ENCODE assay signal across 12 mouse cellular contexts in genomic region chr11:86851234-86851671, GRCm38 (mm10). TPM values are rescaled to one million over a fixed set of nuclear protein-coding genes. Genes with fewer than 3 reads are reported as not detected.
DNase-seq lines count a peak whose midpoint lies in the region; ATAC-seq and TF ChIP-seq lines count a peak whose summit lies in the region.
"Had no signal": no experiment of that assay in that cellular context is flagged by ENCODE, and none has a peak within 500 bp of the region (broad histone marks: within the 10 kb centered on the region; RNA-seq: fewer than 3 reads in every experiment).

No protein-coding gene starts in this region.

- peak; percentile 56 for DNase-seq in left cerebral cortex, postnatal 4 days
- DNase-seq in left cerebral cortex, postnatal 36 days (ENCODE audit: low spot score in 2 of 2) = no peak
- no peak for DNase-seq in natural killer cell, adult 2 months (ENCODE audit: low spot score in 2 of 2)
- no peak for DNase-seq in kidney, adult 8-10 months
- DNase-seq: liver; right cerebral cortex, adult 18-20 months had no signal

- no peaks in the 10 kb centered on the region for H3K9me3 ChIP-seq in intestine, embryonic 16.5 days (ENCODE audit: control insufficient read depth, low read length)
- H3K9me3 ChIP-seq: embryonic facial prominence, embryonic 12.5 days; G1E had no signal

- H3K27ac ChIP-seq in bone marrow macrophage, adult 2 months (ENCODE audit: insufficient read depth, low read depth, low read length) = peak overlapping the region; percentile 40; the same call in 1 of the 2 replicates
- peak overlapping the region; percentile 47; the same call in 1 of the 2 replicates for H3K27ac ChIP-seq in embryonic fibroblast, embryonic 13.5 days (ENCODE audit: insufficient read depth, low read length)
- H3K27ac ChIP-seq in intestine, embryonic 16.5 days (ENCODE audit: low read length) = no peak overlapping the region
- H3K27ac ChIP-seq: embryonic facial prominence, embryonic 12.5 days had no signal

- H3K4me2 ChIP-seq in intestine, embryonic 16.5 days (ENCODE audit: low read depth, low read length) = no peak overlapping the region
- H3K4me2 ChIP-seq: embryonic facial prominence, embryonic 12.5 days had no signal

- H3K27me3 ChIP-seq in intestine, embryonic 16.5 days (replicated peaks; ENCODE audit: control insufficient read depth, insufficient read depth, low read length) = no peaks in the 10 kb centered on the region
- H3K27me3 ChIP-seq: embryonic facial prominence, embryonic 12.5 days had no signal

- H3K36me3 ChIP-seq in intestine, embryonic 16.5 days (ENCODE audit: control insufficient read depth, insufficient read depth, low read length) = no peaks in the 10 kb centered on the region
- H3K36me3 ChIP-seq: embryonic facial prominence, embryonic 12.5 days; G1E had no signal

- intact Hi-C loops in left cerebral cortex, postnatal 4 days (cut with DNase I) = no loop called here
- intact Hi-C loops in left cerebral cortex, postnatal 36 days (cut with DNase I) = loop anchor here (5.0 kb wide), 1 partner anchor 94 kb away; the partner anchor contains the start of gene Cltc

- H3K4me3 ChIP-seq in bone marrow macrophage, adult 2 months (ENCODE audit: insufficient read depth, low read length) = no peak overlapping the region; the same call in 1 of the 2 replicates
- no peak overlapping the region for H3K4me3 ChIP-seq in embryonic fibroblast, embryonic 13.5 days (ENCODE audit: insufficient read depth, low read length)
- no peak overlapping the region for H3K4me3 ChIP-seq in intestine, embryonic 16.5 days (ENCODE audit: low read length)
- H3K4me3 ChIP-seq: embryonic facial prominence, embryonic 12.5 days had no signal

- no peak for TF ChIP-seq POLR2A in bone marrow macrophage, adult 2 months (IDR thresholded peaks at IDR 0.05; ENCODE audit: borderline replicate concordance, low read depth, low read length)
- no peak for TF ChIP-seq POLR2A in embryonic fibroblast, embryonic 13.5 days (IDR thresholded peaks at IDR 0.05; ENCODE audit: low read depth, low read length)

- no peak overlapping the region for H3K9ac ChIP-seq in intestine, embryonic 16.5 days (ENCODE audit: low read depth, low read length)
- H3K9ac ChIP-seq: embryonic facial prominence, embryonic 12.5 days had no signal

- WGBS in intestine, embryonic 16.5 days = 38% methylated on average over 7 of the region's 7 CpGs

- ATAC-seq in monocyte, adult 5-6 weeks (replicated peaks; ENCODE audit: insufficient number of reproducible peaks, low FRiP score, low TSS enrichment, poor library complexity, severe bottlenecking) = peak; percentile 40; the same call in 1 of the 2 replicates
- no peak for ATAC-seq in intestine, embryonic 16.5 days

- TF ChIP-seq CTCF in bone marrow macrophage, adult 2 months (IDR thresholded peaks at IDR 0.05; ENCODE audit: low read depth, low read length) = no peak
- TF ChIP-seq CTCF in embryonic fibroblast, embryonic 13.5 days (IDR thresholded peaks at IDR 0.05; ENCODE audit: borderline replicate concordance, insufficient read depth, low read length) = no peak

- H3K4me1 ChIP-seq in bone marrow macrophage, adult 2 months (ENCODE audit: control insufficient read depth, insufficient read depth, low read length) = peaks cover 13% of the 10 kb centered on the region
- peaks cover 6% of the 10 kb centered on the region for H3K4me1 ChIP-seq in embryonic fibroblast, embryonic 13.5 days (ENCODE audit: control insufficient read depth, insufficient read depth, low read length)
- H3K4me1 ChIP-seq in intestine, embryonic 16.5 days (ENCODE audit: control insufficient read depth, insufficient read depth, low read length) = peaks cover 9% of the 10 kb centered on the region; the same call in 1 of the 2 replicates

RNA-seq across cellular contexts. Expression of gene Dhx40, which starts 43.7 kb away (rescaled TPM):
- total RNA-seq in left cerebral cortex, postnatal 4 days (2021) = 10 to 100 TPM; 20.5 to 20.8 TPM
- 10 to 100 TPM; 16.2 to 18.3 TPM for total RNA-seq in left cerebral cortex, postnatal 36 days (2021)
- polyA plus RNA-seq in bone marrow macrophage, adult 2 months (2012; ENCODE audit: insufficient read depth, insufficient read length, missing spikeins) = 23.5 and 26.5 TPM in 2 replicates
- 33.7 and 38.9 TPM in 2 replicates for polyA plus RNA-seq in embryonic fibroblast, embryonic 13.5 days (2011; ENCODE audit: insufficient read length, low read depth, missing spikeins)
- total RNA-seq in monocyte, adult 5-6 weeks (2017) = 67.6 to 151 TPM (median 147 TPM) in 3 replicates
- 12.8 and 13.2 TPM in 2 replicates for polyA plus RNA-seq in intestine, embryonic 16.5 days (2015; fragmentation: Nextera tagmentation; extraction: Ambion mirVana)
